Mouse (Mus musculus) stomach, postnatal 0 days (tissue): ENCODE measurements at regions not wholly inside any gene's neighbourhood (a gene's known extent, or its start where the extent isn't known, plus 50 kb on each side); places are given as distances from the start of the nearest gene placed in this dataset.
A peak's percentile ranks its signal among the peaks of the same experiment; 100 is the strongest.

Experiments
- ATAC-seq: fragments of 200-750 bp; cut with Nextera tagmentation; 2 replicates; pipeline ENCODE4 v1.8.0; 2017; ENCODE audit not compliant: low FRiP score, low TSS enrichment
- DNase-seq: peaks from one replicate; pipeline ENCODE4 v3.0.0-alpha.2; 2016; ENCODE audit warnings: low spot score
- H3K27ac ChIP-seq: fragments of 300-500 bp; sonication (generic); replicated peaks from 2 replicates; pipeline ENCODE4 v1.5.1; 2014; ENCODE audit warnings: mild to moderate bottlenecking, control low read depth
- H3K27me3 ChIP-seq: fragments of 300-500 bp; sonication (generic); 2 replicates; pipeline ENCODE4 v1.6.1; 2014; ENCODE audit warnings: low read length; ENCODE audit not compliant: control insufficient read depth, insufficient read depth
- H3K36me3 ChIP-seq: fragments of 300-500 bp; sonication (generic); 2 replicates; pipeline ENCODE4 v1.6.1; 2014; ENCODE audit warnings: low read length, mixed read lengths; ENCODE audit not compliant: control insufficient read depth, insufficient read depth
- H3K4me1 ChIP-seq: fragments of 300-500 bp; sonication (generic); replicated peaks from 2 replicates; pipeline ENCODE4 v1.6.1; 2014; ENCODE audit warnings: antibody characterized with exemption; ENCODE audit not compliant: control insufficient read depth, insufficient read depth
- H3K4me2 ChIP-seq: fragments of 300-500 bp; sonication (generic); replicated peaks from 2 replicates; pipeline ENCODE4 v1.6.1; 2014; ENCODE audit warnings: low read depth, mild to moderate bottlenecking, control low read depth, moderate library complexity
- H3K4me3 ChIP-seq: fragments of 300-500 bp; sonication (generic); 2 replicates; pipeline ENCODE4 v1.5.1; 2014; ENCODE audit warnings: low read depth, low read length, control low read depth
- H3K9ac ChIP-seq: fragments of 300-500 bp; sonication (generic); 2 replicates; pipeline ENCODE4 v1.6.1; 2014; ENCODE audit warnings: mild to moderate bottlenecking, low read length, control low read depth, mixed read lengths
- H3K9me3 ChIP-seq: fragments of 300-500 bp; sonication (generic); 2 replicates; pipeline ENCODE4 v1.6.1; 2016; ENCODE audit warnings: low read length; ENCODE audit not compliant: control insufficient read depth
- CTCF ChIP-seq: IDR thresholded peaks from 2 replicates; pipeline ENCODE4 v1.5.1; 2016; ENCODE audit warnings: antibody characterized with exemption, low read depth, mild to moderate bottlenecking, moderate library complexity
- EP300 ChIP-seq: optimal IDR thresholded peaks from 2 replicates; pipeline ENCODE3; 2016; ENCODE audit warnings: antibody characterized with exemption
- WGBS: fragments of 180-500 bp; shearing (Covaris S2); extraction: QIAGEN DNeasy Blood & Tissue Kit; methylation state at CpG from one replicate; pipeline ENCODE4 v1.1.7; 2014; 5-methylcytosine and 5-hydroxymethylcytosine counted together

DNA sequence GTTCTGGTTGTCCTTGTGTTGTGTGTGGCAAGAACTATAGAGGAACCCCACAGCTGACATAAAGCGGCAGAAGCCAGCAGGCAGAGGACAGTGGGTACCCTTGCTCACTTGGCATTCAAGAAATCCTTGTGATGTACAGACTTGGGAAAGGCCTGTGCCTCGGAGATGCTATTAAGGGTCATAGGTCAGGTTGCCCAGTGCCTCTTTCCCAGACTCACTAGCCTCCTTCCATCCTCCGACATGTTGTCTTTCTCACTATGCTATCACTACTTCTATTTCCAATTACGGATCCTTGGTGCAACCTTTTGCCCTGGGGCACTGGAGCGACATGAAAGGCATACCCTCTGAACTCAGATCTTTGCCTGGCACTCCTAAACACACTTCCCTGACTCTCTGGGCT lies 235.6 kb downstream of the Csl start:
- H3K4me1 ChIP-seq: 0 out of 2 replicates have a peak, but pooled peaks cover 3% of the 10 kb centered on the region
- no peaks in the 10 kb centered on the region for H3K27me3 ChIP-seq
- DNase-seq: no peak
- no peak for ATAC-seq
- 74% methylated on average over 5 of the region's 5 CpGs for WGBS
- no peak overlapping the region for H3K4me3 ChIP-seq
- H3K36me3 ChIP-seq: no peaks in the 10 kb centered on the region
- no peak overlapping the region for H3K4me2 ChIP-seq
- no peaks in the 10 kb centered on the region for H3K9me3 ChIP-seq
- no peak overlapping the region for H3K27ac ChIP-seq
- no peak overlapping the region for H3K9ac ChIP-seq
- no peak for TF ChIP-seq EP300
- TF ChIP-seq CTCF: no peak

DNA sequence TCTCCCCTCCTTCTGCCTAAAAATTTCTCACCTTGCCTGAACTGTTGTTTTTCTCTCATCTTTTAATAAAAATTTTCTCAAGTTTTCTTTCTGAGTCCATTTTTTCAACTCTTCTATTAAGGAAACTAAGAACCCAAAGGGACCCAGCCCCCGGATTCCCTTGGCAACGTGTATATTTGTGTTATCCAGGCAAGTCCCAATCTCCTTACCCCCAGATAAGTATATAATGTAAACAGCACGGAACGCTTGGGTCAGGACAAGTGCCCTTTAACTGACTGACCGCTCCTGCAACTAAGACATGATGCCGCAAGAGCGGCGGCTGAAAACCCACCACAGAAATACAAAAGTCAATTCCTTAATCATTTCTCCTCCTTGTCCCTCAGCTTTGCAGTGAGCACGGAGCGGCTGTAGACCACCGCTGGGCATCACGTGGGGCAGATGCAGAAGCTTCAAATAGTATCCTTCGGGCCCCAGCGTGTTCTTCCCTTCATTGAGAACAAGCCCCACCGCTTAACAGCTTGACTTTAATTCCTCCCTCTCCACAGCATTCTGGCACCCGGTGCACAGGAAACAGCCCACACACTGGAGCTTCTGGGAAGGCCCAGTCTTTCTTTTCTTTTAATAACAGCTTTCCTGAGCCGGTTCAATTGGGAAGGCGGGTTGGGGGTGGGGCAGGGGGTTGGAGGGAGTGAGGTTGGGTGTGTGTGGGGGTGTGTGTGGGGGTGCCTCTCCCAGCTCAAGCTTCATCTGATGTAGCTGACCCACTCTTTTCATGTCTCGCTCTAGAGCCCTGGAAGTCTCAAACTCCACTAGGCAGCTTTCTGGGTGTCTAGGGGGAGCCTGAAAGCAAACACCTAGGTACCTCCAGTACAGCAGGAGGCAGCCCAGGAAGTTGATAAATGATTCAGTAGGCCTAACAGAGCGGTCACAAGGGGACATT lies 234.9 kb downstream of the Csl start:
- no peak for TF ChIP-seq EP300
- no peak for TF ChIP-seq CTCF
- H3K9ac ChIP-seq: no peak overlapping the region
- H3K27me3 ChIP-seq: no peaks in the 10 kb centered on the region
- H3K36me3 ChIP-seq: no peaks in the 10 kb centered on the region
- WGBS: 14% methylated on average over 20 of the region's 20 CpGs
- peak; percentile 32 for DNase-seq
- peak overlapping the region; percentile 35 for H3K4me2 ChIP-seq
- H3K4me1 ChIP-seq: 0 out of 2 replicates have a peak, but pooled peaks cover 3% of the 10 kb centered on the region
- 0 out of 2 replicates have a peak, but pooled peaks have one; percentile 24 for ATAC-seq
- H3K9me3 ChIP-seq: no peaks in the 10 kb centered on the region
- H3K27ac ChIP-seq: no peak overlapping the region
- no peak overlapping the region for H3K4me3 ChIP-seq

DNA sequence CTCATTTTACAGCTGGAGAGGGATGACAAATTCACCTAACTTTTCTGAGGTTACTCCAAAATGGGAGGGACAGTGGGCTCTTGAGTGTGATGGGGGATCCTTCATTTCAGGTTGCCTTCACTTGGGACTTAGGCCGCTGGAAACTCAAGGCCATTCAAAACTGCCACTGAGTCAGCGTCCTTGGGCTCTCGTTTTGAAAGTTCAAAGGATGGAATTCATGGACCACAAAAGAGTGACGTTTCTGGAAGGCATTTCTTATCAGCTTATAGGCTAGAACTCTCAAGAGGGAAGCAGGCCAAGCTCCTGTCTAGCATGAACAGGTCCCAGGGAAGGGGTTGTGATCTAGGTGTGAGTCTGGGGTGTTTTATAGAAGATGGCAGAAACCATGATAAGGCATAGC lies 233.3 kb downstream of the Csl start:
- 0 out of 2 replicates have a peak, but pooled peaks cover 3% of the 10 kb centered on the region for H3K4me1 ChIP-seq
- no peaks in the 10 kb centered on the region for H3K36me3 ChIP-seq
- TF ChIP-seq CTCF (no peak), EP300 (no peak)
- 83% methylated on average over 4 of the region's 4 CpGs for WGBS
- H3K27me3 ChIP-seq: no peaks in the 10 kb centered on the region
- no peaks in the 10 kb centered on the region for H3K9me3 ChIP-seq
- DNase-seq (no peak), ATAC-seq (no peak)
- H3K4me2 ChIP-seq: no peak overlapping the region
- H3K4me3 ChIP-seq: no peak overlapping the region
- no peak overlapping the region for H3K9ac ChIP-seq
- no peak overlapping the region for H3K27ac ChIP-seq

DNA sequence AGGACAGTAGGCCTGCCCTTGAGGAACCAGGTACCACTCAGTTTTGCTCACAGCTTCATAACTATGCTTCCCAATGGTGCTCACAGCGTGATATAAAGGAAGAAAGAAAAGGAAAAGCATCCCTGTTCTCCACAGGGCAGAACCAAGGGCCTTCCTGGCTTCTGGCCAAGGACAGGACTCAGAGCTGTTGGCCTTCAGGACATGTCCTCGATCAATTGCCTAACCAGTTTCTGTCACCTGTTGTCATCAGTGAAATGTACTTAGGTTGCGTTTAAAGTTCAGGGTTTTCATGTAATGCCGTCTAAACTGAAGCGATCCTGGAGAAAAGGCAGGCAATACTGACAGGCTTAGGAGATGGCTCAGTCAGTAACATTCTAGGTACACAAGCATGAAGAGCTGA lies 232.9 kb downstream of the Csl start:
- 0 out of 2 replicates have a peak, but pooled peaks cover 3% of the 10 kb centered on the region for H3K4me1 ChIP-seq
- no peaks in the 10 kb centered on the region for H3K9me3 ChIP-seq
- H3K36me3 ChIP-seq: no peaks in the 10 kb centered on the region
- no peak overlapping the region for H3K27ac ChIP-seq
- 90% methylated on average over 5 of the region's 5 CpGs for WGBS
- TF ChIP-seq CTCF (no peak), EP300 (no peak)
- no peaks in the 10 kb centered on the region for H3K27me3 ChIP-seq
- no peak overlapping the region for H3K4me2 ChIP-seq
- no peak overlapping the region for H3K4me3 ChIP-seq
- H3K9ac ChIP-seq: no peak overlapping the region
- ATAC-seq (no peak), DNase-seq (no peak)

DNA sequence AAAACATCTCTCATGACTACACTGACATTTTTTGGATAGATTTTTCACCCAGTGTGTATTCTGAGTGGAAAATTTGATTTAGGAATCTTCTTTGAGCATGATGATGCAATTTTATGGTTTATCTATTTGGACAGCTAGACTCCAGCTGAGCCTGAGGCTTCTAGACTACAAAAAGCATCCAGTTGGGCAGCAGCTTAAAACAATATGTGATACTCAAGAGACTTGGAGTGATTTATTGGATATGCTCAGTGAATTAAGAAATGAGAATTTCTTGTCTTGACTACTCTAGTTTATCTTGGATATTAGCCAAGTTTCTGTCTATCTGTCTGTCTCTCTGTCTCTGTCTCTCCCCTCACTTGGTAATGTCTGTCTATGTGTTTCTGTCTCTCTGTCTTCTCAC lies 228.4 kb downstream of the Csl start:
- Histone ChIP-seq H3K4me1 (no peaks in the 10 kb centered on the region), H3K9me3 (no peaks in the 10 kb centered on the region), H3K27ac (no peak overlapping the region), H3K9ac (no peak overlapping the region), H3K36me3 (no peaks in the 10 kb centered on the region), H3K27me3 (no peaks in the 10 kb centered on the region), H3K4me2 (no peak overlapping the region), H3K4me3 (no peak overlapping the region)
- TF ChIP-seq CTCF (no peak), EP300 (no peak)
- ATAC-seq: no peak
- DNase-seq: no peak

DNA sequence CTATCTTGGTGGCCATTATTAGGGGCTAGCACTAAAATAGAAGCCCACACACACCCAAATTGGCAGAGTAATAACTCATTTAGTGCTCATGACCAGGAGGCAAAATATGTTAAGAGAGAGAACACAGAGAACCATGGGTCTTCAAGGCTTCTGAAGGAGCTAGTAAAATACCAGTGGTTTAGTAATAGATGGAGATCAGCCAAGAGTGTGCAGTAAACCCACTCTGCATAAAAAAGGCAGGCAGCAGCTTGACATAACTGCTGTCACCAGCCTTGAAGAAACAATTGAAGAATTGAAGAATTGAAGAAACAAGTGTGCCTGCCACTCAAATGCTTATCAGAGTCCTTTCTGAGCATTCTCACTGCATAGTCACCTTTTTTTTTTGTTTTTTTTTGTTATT lies 227.9 kb downstream of the Csl start:
- H3K9me3 ChIP-seq: no peaks in the 10 kb centered on the region
- no peak overlapping the region for H3K4me2 ChIP-seq
- H3K27ac ChIP-seq: no peak overlapping the region
- no peak overlapping the region for H3K9ac ChIP-seq
- DNase-seq (no peak), ATAC-seq (no peak)
- TF ChIP-seq EP300: no peak
- TF ChIP-seq CTCF: no peak
- no peak overlapping the region for H3K4me3 ChIP-seq
- no peaks in the 10 kb centered on the region for H3K27me3 ChIP-seq
- H3K36me3 ChIP-seq: no peaks in the 10 kb centered on the region
- H3K4me1 ChIP-seq: no peaks in the 10 kb centered on the region
